Mouse (Mus musculus): ENCODE data around the gene Asb7. TPM values are rescaled to one million over a fixed set of nuclear protein-coding genes. Genes with fewer than 3 reads are reported as not detected.

Asb7 gene
- 6.1 and 6.5 TPM in 2 replicates for polyA plus RNA-seq (2015; fragmentation: Nextera tagmentation; extraction: Ambion mirVana)

DNA sequence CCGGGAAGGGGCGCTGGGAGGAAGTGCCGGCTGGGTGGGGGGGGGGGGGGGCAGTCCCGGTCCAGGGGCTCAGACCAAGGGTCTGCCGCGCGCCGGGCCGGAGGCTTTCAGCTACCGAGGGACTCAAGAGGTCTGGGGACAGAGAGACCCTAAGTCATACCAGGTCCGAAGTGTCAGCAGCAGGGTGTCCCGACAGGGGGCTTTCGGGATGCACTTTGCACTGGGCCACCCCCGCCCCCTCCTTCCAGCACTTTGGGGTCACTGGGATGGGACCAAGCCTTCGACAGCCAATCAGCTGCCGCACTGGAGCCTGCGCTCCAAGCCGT is at the start of gene Asb7:
TSS of gene Asb7 (minus strand) at position 303 of the 326 bp plus-strand sequence.
- no peaks in the 10 kb centered on the region for H3K27me3 ChIP-seq (replicated peaks; ENCODE audit: insufficient read depth, low read length)
- H3K27ac ChIP-seq (ENCODE audit: low read length), result peak within 1 kb of the TSS; percentile 90
- no peaks in the 10 kb centered on the region for H3K36me3 ChIP-seq (ENCODE audit: insufficient read depth, low read length)
- peak within 1 kb of the TSS; percentile 70 for H3K4me3 ChIP-seq (ENCODE audit: low read depth, low read length)
- H3K9ac ChIP-seq (replicated peaks; ENCODE audit: low read depth), result peak within 1 kb of the TSS; percentile 65
- no peak for DNase-seq (ENCODE audit: low spot score)
- ATAC-seq, result no peak
- no peaks in the 10 kb centered on the region for H3K9me3 ChIP-seq (ENCODE audit: low read length)
- H3K4me2 ChIP-seq (replicated peaks; ENCODE audit: low read depth, low read length), result peak within 1 kb of the TSS; percentile 80
- peaks cover 2% of the 10 kb centered on the region; the same call in 1 of the 2 replicates for H3K4me1 ChIP-seq (ENCODE audit: insufficient read depth, low read depth, low read length)
- WGBS, result 0% methylated on average over 13 of the region's 18 CpGs
- TF ChIP-seq EP300 (IDR thresholded peaks at IDR 0.05) (no peak), CTCF (IDR thresholded peaks at IDR 0.05) (peak; percentile 16)

GRCm38 (mm10) chr7:66737418-66737817 is 48.0 kb upstream of the Asb7 start:
- no peak for TF ChIP-seq CTCF (IDR thresholded peaks at IDR 0.05)
- peak; percentile 98 for TF ChIP-seq EP300 (IDR thresholded peaks at IDR 0.05)
- H3K9ac ChIP-seq (replicated peaks; ENCODE audit: low read depth), result no peak overlapping the region
- no peaks in the 10 kb centered on the region for H3K36me3 ChIP-seq (ENCODE audit: insufficient read depth, low read length)
- no peak overlapping the region for H3K27ac ChIP-seq (ENCODE audit: low read length)
- H3K27me3 ChIP-seq (replicated peaks; ENCODE audit: insufficient read depth, low read length), result no peaks in the 10 kb centered on the region
- H3K4me1 ChIP-seq (ENCODE audit: insufficient read depth, low read depth, low read length), result no peaks in the 10 kb centered on the region
- DNase-seq (ENCODE audit: low spot score) (peak; percentile 51), ATAC-seq (peak; percentile 70)
- no peak overlapping the region for H3K4me3 ChIP-seq (ENCODE audit: low read depth, low read length)
- H3K4me2 ChIP-seq (replicated peaks; ENCODE audit: low read depth, low read length), result no peak overlapping the region
- WGBS, result 70% methylated on average over 4 of the region's 4 CpGs
- H3K9me3 ChIP-seq (ENCODE audit: low read length), result no peaks in the 10 kb centered on the region

DNA sequence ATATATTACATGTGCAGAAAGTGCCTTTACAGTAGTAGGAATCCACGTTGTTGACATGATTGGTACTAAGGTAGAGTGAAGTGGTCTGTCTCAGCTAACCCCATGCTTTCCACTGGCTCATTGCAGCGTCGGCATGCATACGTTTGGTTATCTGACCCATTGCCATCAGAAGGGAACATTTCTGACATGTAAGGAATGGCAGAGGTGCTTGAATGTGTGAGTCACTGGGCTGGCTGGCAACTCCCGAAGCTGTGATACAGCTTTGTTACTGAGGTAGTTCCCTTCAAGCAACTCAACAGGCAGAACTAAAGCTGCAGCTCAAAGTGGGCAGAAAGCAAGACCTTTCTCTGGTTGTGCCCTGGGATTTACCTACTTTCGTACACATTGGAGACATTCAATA is 45.6 kb upstream of the Asb7 start:
- DNase-seq (ENCODE audit: low spot score) (peak; percentile 53), ATAC-seq (peak; percentile 85)
- Histone ChIP-seq H3K9me3 (ENCODE audit: low read length) (no peaks in the 10 kb centered on the region), H3K4me2 (replicated peaks; ENCODE audit: low read depth, low read length) (no peak overlapping the region), H3K36me3 (ENCODE audit: insufficient read depth, low read length) (no peaks in the 10 kb centered on the region), H3K27ac (ENCODE audit: low read length) (no peak overlapping the region), H3K4me1 (ENCODE audit: insufficient read depth, low read depth, low read length) (no peaks in the 10 kb centered on the region), H3K9ac (replicated peaks; ENCODE audit: low read depth) (no peak overlapping the region), H3K4me3 (ENCODE audit: low read depth, low read length) (no peak overlapping the region), H3K27me3 (replicated peaks; ENCODE audit: insufficient read depth, low read length) (no peaks in the 10 kb centered on the region)
- 68% methylated on average over 6 of the region's 6 CpGs for WGBS
- TF ChIP-seq CTCF (IDR thresholded peaks at IDR 0.05) (no peak), EP300 (IDR thresholded peaks at IDR 0.05) (peak; percentile 53)

GRCm38 (mm10) chr7:66734466-66734865 is 45.1 kb upstream of the Asb7 start:
- no peak overlapping the region for H3K9ac ChIP-seq (replicated peaks; ENCODE audit: low read depth)
- H3K9me3 ChIP-seq (ENCODE audit: low read length), result no peaks in the 10 kb centered on the region
- no peaks in the 10 kb centered on the region for H3K36me3 ChIP-seq (ENCODE audit: insufficient read depth, low read length)
- H3K4me2 ChIP-seq (replicated peaks; ENCODE audit: low read depth, low read length), result no peak overlapping the region
- DNase-seq (ENCODE audit: low spot score), result no peak
- TF ChIP-seq EP300 (IDR thresholded peaks at IDR 0.05) (no peak), CTCF (IDR thresholded peaks at IDR 0.05) (no peak)
- H3K4me1 ChIP-seq (ENCODE audit: insufficient read depth, low read depth, low read length), result no peaks in the 10 kb centered on the region
- H3K27ac ChIP-seq (ENCODE audit: low read length), result no peak overlapping the region
- 88% methylated on average over 4 of the region's 4 CpGs for WGBS
- H3K4me3 ChIP-seq (ENCODE audit: low read depth, low read length), result no peak overlapping the region
- ATAC-seq, result no peak
- no peaks in the 10 kb centered on the region for H3K27me3 ChIP-seq (replicated peaks; ENCODE audit: insufficient read depth, low read length)

GRCm38 (mm10) chr7:66733882-66734281 is 44.5 kb upstream of the Asb7 start:
- 90% methylated on average over 11 of the region's 11 CpGs for WGBS
- no peak for TF ChIP-seq EP300 (IDR thresholded peaks at IDR 0.05)
- TF ChIP-seq CTCF (IDR thresholded peaks at IDR 0.05), result no peak

GRCm38 (mm10) chr7:66733431-66733830 is 44.0 kb upstream of the Asb7 start:
- H3K4me3 ChIP-seq (ENCODE audit: low read depth, low read length), result no peak overlapping the region
- no peak overlapping the region for H3K4me2 ChIP-seq (replicated peaks; ENCODE audit: low read depth, low read length)
- H3K9me3 ChIP-seq (ENCODE audit: low read length), result no peaks in the 10 kb centered on the region
- H3K9ac ChIP-seq (replicated peaks; ENCODE audit: low read depth), result no peak overlapping the region
- no peaks in the 10 kb centered on the region for H3K4me1 ChIP-seq (ENCODE audit: insufficient read depth, low read depth, low read length)
- H3K36me3 ChIP-seq (ENCODE audit: insufficient read depth, low read length), result no peaks in the 10 kb centered on the region
- DNase-seq (ENCODE audit: low spot score), result no peak
- no peak overlapping the region for H3K27ac ChIP-seq (ENCODE audit: low read length)
- 91% methylated on average over 17 of the region's 17 CpGs for WGBS
- TF ChIP-seq CTCF (IDR thresholded peaks at IDR 0.05) (no peak), EP300 (IDR thresholded peaks at IDR 0.05) (no peak)
- H3K27me3 ChIP-seq (replicated peaks; ENCODE audit: insufficient read depth, low read length), result no peaks in the 10 kb centered on the region
- ATAC-seq, result no peak

More at GRCm38 (mm10) chr7:66733882-66734281, 44.5 kb upstream of the Asb7 start:
- H3K9ac ChIP-seq (replicated peaks; ENCODE audit: low read depth), result no peak overlapping the region
- no peaks in the 10 kb centered on the region for H3K4me1 ChIP-seq (ENCODE audit: insufficient read depth, low read depth, low read length)
- ATAC-seq, result no peak
- H3K27me3 ChIP-seq (replicated peaks; ENCODE audit: insufficient read depth, low read length), result no peaks in the 10 kb centered on the region
- no peak overlapping the region for H3K4me2 ChIP-seq (replicated peaks; ENCODE audit: low read depth, low read length)
- no peak overlapping the region for H3K27ac ChIP-seq (ENCODE audit: low read length)
- DNase-seq (ENCODE audit: low spot score), result no peak
- H3K36me3 ChIP-seq (ENCODE audit: insufficient read depth, low read length), result no peaks in the 10 kb centered on the region
- H3K9me3 ChIP-seq (ENCODE audit: low read length), result no peaks in the 10 kb centered on the region
- no peak overlapping the region for H3K4me3 ChIP-seq (ENCODE audit: low read depth, low read length)

- Histone ChIP-seq H3K27ac (ENCODE audit: low read length) (no peak overlapping the region), H3K4me3 (ENCODE audit: low read depth, low read length) (no peak overlapping the region), H3K4me2 (replicated peaks; ENCODE audit: low read depth, low read length) (no peak overlapping the region), H3K4me1 (ENCODE audit: insufficient read depth, low read depth, low read length) (no peaks in the 10 kb centered on the region), H3K36me3 (ENCODE audit: insufficient read depth, low read length) (no peaks in the 10 kb centered on the region), H3K9ac (replicated peaks; ENCODE audit: low read depth) (no peak overlapping the region), H3K9me3 (ENCODE audit: low read length) (no peaks in the 10 kb centered on the region), H3K27me3 (replicated peaks; ENCODE audit: insufficient read depth, low read length) (no peaks in the 10 kb centered on the region)
- 81% methylated on average over 2 of the region's 2 CpGs for WGBS
- TF ChIP-seq EP300 (IDR thresholded peaks at IDR 0.05) (no peak), CTCF (IDR thresholded peaks at IDR 0.05) (no peak)
- no peak for DNase-seq (ENCODE audit: low spot score)
- ATAC-seq, result no peak
Measured at GRCm38 (mm10) chr7:66729232-66729631, 39.8 kb upstream of the Asb7 start.
